13 mouse cellular contexts compared by ENCODE assay signal in genomic region chr7:106215910-106216309, GRCm38 (mm10). TPM values are rescaled to one million over a fixed set of nuclear protein-coding genes. Genes with fewer than 3 reads are reported as not detected.
DNase-seq lines count a peak whose midpoint lies in the region; ATAC-seq and TF ChIP-seq lines count a peak whose summit lies in the region.
"Not testable (repeated sequence)": the region's sequence is repeated elsewhere in the genome, so short reads cannot be mapped to it uniquely, and the experiment has no call there.
"Had no signal": no experiment of that assay in that cellular context is flagged by ENCODE, and none has a peak within 500 bp of the region (broad histone marks: within the 10 kb centered on the region; RNA-seq: fewer than 3 reads in every experiment).

No protein-coding gene starts in this region.

- not testable (repeated sequence) for H3K4me3 ChIP-seq in liver, postnatal 0 days (ENCODE audit: low read depth, low read length)

- not testable (repeated sequence) for H3K4me2 ChIP-seq in liver, postnatal 0 days (ENCODE audit: low read depth, low read length)

- H3K9me3 ChIP-seq in liver, postnatal 0 days (ENCODE audit: low read length): not testable (repeated sequence)

- not testable (repeated sequence) for H3K36me3 ChIP-seq in liver, postnatal 0 days (replicated peaks; ENCODE audit: insufficient read depth, low read length)

- peak; percentile 31 for ATAC-seq in CD4-positive, CD25-positive, alpha-beta regulatory T cell, adult 4 months
- peak; percentile 31; the same call in 1 of the 2 replicates for ATAC-seq in common myeloid progenitor, adult 5-6 weeks (replicated peaks; ENCODE audit: low read depth, poor library complexity, severe bottlenecking)
- peak; percentile 95 for ATAC-seq in erythroblast, adult 5-6 weeks (replicated peaks; ENCODE audit: low FRiP score, poor library complexity, severe bottlenecking)
- peak; percentile 42; the same call in 1 of the 2 replicates for ATAC-seq in erythroid progenitor cell, adult 5-6 weeks (replicated peaks; ENCODE audit: low FRiP score, poor library complexity, severe bottlenecking)
- peak; percentile 16 for ATAC-seq in inflammation-experienced regulatory T-cells, adult 6 months
- peak; percentile 40; the same call in 1 of the 2 replicates for ATAC-seq in liver, postnatal 0 days
- peak; percentile 57 for ATAC-seq in megakaryocyte progenitor cell, adult 5-6 weeks (replicated peaks; ENCODE audit: poor library complexity)
- ATAC-seq in megakaryocyte-erythroid progenitor cell, adult 5-6 weeks (replicated peaks; ENCODE audit: low FRiP score, low TSS enrichment, poor library complexity, severe bottlenecking): peak; percentile 92

- H3K4me1 ChIP-seq in liver, postnatal 0 days (ENCODE audit: insufficient read depth): not testable (repeated sequence)

- H3K27ac ChIP-seq in liver, postnatal 0 days (ENCODE audit: low read depth): not testable (repeated sequence)

- TF ChIP-seq CTCF in liver, postnatal 0 days (IDR thresholded peaks at IDR 0.05; ENCODE audit: low read depth): not testable (repeated sequence)

- not testable (repeated sequence) for TF ChIP-seq EP300 in liver, postnatal 0 days (IDR thresholded peaks at IDR 0.05; ENCODE audit: low read depth)

- H3K27me3 ChIP-seq in liver, postnatal 0 days (ENCODE audit: insufficient read depth, low read length): not testable (repeated sequence)

- not testable (repeated sequence) for DNase-seq in liver, postnatal 0 days

- not testable (repeated sequence) for H3K9ac ChIP-seq in liver, postnatal 0 days (replicated peaks)

RNA-seq across cellular contexts. Expression of gene Gvin1, which starts 0.8 kb away (rescaled TPM):
- polyA plus RNA-seq in CD4-positive, CD25-positive, alpha-beta regulatory T cell, adult 4 months (2017; shearing (Covaris generic)): 100 to 1,000 TPM; 112 to 113 TPM
- 63.0 and 70.0 TPM in 2 replicates for total RNA-seq in common myeloid progenitor, adult 5-6 weeks (2017)
- total RNA-seq in erythroblast, adult 5-6 weeks (2015; ENCODE audit: low replicate concordance): 37.4 and 62.3 TPM in 2 replicates
- total RNA-seq in erythroblast, adult 5-6 weeks (2017; ENCODE audit: low replicate concordance): 60.7 and 80.4 TPM in 2 replicates
- total RNA-seq in erythroid progenitor cell, adult 5-6 weeks (2015; ENCODE audit: low replicate concordance): 0.84 and 15.5 TPM in 2 replicates
- 10.0 and 21.6 TPM in 2 replicates for total RNA-seq in erythroid progenitor cell, adult 5-6 weeks (2017; ENCODE audit: low replicate concordance)
- polyA plus RNA-seq in inflammation-experienced regulatory T-cells, adult 6 months (2017; shearing (Covaris generic)): 100 to 1,000 TPM in 1 of 3 experiments, 10 to 100 TPM in 2; 79.1 to 101 (median 99.8) TPM
- 0.70 and 0.97 TPM in 2 replicates for polyA plus RNA-seq in liver, postnatal 0 days (2015; fragmentation: Nextera tagmentation; extraction: Ambion mirVana)
- 17.0 and 19.5 TPM in 2 replicates for total RNA-seq in megakaryocyte progenitor cell, adult 5-6 weeks (2015)
- 30.7 and 44.4 TPM in 2 replicates for total RNA-seq in megakaryocyte progenitor cell, adult 5-6 weeks (2017)
- total RNA-seq in megakaryocyte-erythroid progenitor cell, adult 5-6 weeks (2014; fragmentation: Nextera tagmentation): 2.4 and 4.2 TPM in 2 replicates
- 19.0 and 19.1 TPM in 2 replicates for total RNA-seq in megakaryocyte-erythroid progenitor cell, adult 5-6 weeks (2017)
- total RNA-seq: ES-E14, MEL had no signal
- polyA plus RNA-seq: C2C12, G1E, Patski had no signal

Comparison
In these comparisons a context has a peak if more than half of its experiments do, and no peak if none do; other contexts are left out.
1. ATAC-seq: peak in every context shown above with its lines; median percentile 95 in erythroblast, adult 5-6 weeks; 92 in megakaryocyte-erythroid progenitor cell, adult 5-6 weeks; 57 in megakaryocyte progenitor cell, adult 5-6 weeks; 42 in erythroid progenitor cell, adult 5-6 weeks; 40 in liver, postnatal 0 days; 31 in CD4-positive, CD25-positive, alpha-beta regulatory T cell, adult 4 months; 31 in common myeloid progenitor, adult 5-6 weeks; 16 in inflammation-experienced regulatory T-cells, adult 6 months.